Comparison of ENCODE assay signal across 9 mouse cellular contexts in genomic region chr2:72996808-72997378, GRCm38 (mm10). TPM values are rescaled to one million over a fixed set of nuclear protein-coding genes. Genes with fewer than 3 reads are reported as not detected.
DNase-seq lines count a peak whose midpoint lies in the region; ATAC-seq lines count a peak whose summit lies in the region.
"Had no signal": no experiment of that assay in that cellular context is flagged by ENCODE, and none has a peak within 500 bp of the region (broad histone marks: within the 10 kb centered on the region; RNA-seq: fewer than 3 reads in every experiment).

No protein-coding gene starts in this region.

- no peak for ATAC-seq in kidney, embryonic 15.5 days (replicated peaks; ENCODE audit: low FRiP score)
- peak; percentile 94 for ATAC-seq in monocyte, adult 5-6 weeks (replicated peaks; ENCODE audit: insufficient number of reproducible peaks, low FRiP score, low TSS enrichment, poor library complexity, severe bottlenecking)

- H3K27ac ChIP-seq in kidney, embryonic 15.5 days, result no peak overlapping the region

- peaks cover 9% of the 10 kb centered on the region for H3K4me1 ChIP-seq in kidney, embryonic 15.5 days

- H3K36me3 ChIP-seq in kidney, embryonic 15.5 days, result no peaks in the 10 kb centered on the region

- H3K9me3 ChIP-seq in kidney, embryonic 15.5 days (replicated peaks), result no peaks in the 10 kb centered on the region

- H3K9ac ChIP-seq in kidney, embryonic 15.5 days, result no peak overlapping the region

- no peaks in the 10 kb centered on the region for H3K27me3 ChIP-seq in kidney, embryonic 15.5 days

- H3K4me2 ChIP-seq in kidney, embryonic 15.5 days, result no peak overlapping the region

- peak; percentile 40 for DNase-seq in kidney, adult 11 months
- DNase-seq in R1 (ENCODE audit: low read depth, low spot score), result peak; percentile 78
- peak; percentile 81 for DNase-seq in fat pad, adult 2 months (ENCODE audit: extremely low read depth, low read depth, low spot score)
- DNase-seq in large intestine, adult 2 months (ENCODE audit: low read depth, low spot score), result peak; percentile 80
- DNase-seq in frontal cortex, postnatal 10 days (ENCODE audit: low spot score in 2 of 2), result no peak
- DNase-seq in layer of hippocampus, adult 11-12 months (ENCODE audit: low spot score), result no peak

- 61% methylated on average over 9 of the region's 9 CpGs for WGBS in kidney, embryonic 15.5 days
- WGBS in large intestine, adult 2 months, result 18% methylated on average over 9 of the region's 9 CpGs

- H3K4me3 ChIP-seq in kidney, embryonic 15.5 days (replicated peaks), result no peak overlapping the region

RNA-seq across cellular contexts. Expression of gene Gm11084, which starts 10.4 kb away (rescaled TPM):
- not detected in 2 replicates for polyA plus RNA-seq in kidney, embryonic 15.5 days (2015; fragmentation: Nextera tagmentation; extraction: Ambion mirVana)
- polyA plus RNA-seq in large intestine, adult 2 months (2012; rRNA removed), result not detected in 2 replicates
- not detected in 3 replicates for total RNA-seq in monocyte, adult 5-6 weeks (2017)
- polyA plus RNA-seq: cortical plate, adult 2 months had no signal

RNA-seq across cellular contexts. Expression of gene Sp3, which starts 16.6 kb away (rescaled TPM):
- 54.6 and 54.7 TPM in 2 replicates for polyA plus RNA-seq in kidney, embryonic 15.5 days (2015; fragmentation: Nextera tagmentation; extraction: Ambion mirVana)
- polyA plus RNA-seq in large intestine, adult 2 months (2012; rRNA removed), result 13.3 and 23.5 TPM in 2 replicates
- 204 to 233 TPM (median 229 TPM) in 3 replicates for total RNA-seq in monocyte, adult 5-6 weeks (2017)

Comparison
In these comparisons a context has a peak if more than half of its experiments do, and no peak if none do; other contexts are left out.
1. DNase-seq: peak in kidney, adult 11 months (single experiment), R1 (single experiment), fat pad, adult 2 months (single experiment) and large intestine, adult 2 months (single experiment); none in frontal cortex, postnatal 10 days (0 of 2) and layer of hippocampus, adult 11-12 months (single experiment).